Mouse (Mus musculus): ENCODE data around the gene Erbin.

DNA sequence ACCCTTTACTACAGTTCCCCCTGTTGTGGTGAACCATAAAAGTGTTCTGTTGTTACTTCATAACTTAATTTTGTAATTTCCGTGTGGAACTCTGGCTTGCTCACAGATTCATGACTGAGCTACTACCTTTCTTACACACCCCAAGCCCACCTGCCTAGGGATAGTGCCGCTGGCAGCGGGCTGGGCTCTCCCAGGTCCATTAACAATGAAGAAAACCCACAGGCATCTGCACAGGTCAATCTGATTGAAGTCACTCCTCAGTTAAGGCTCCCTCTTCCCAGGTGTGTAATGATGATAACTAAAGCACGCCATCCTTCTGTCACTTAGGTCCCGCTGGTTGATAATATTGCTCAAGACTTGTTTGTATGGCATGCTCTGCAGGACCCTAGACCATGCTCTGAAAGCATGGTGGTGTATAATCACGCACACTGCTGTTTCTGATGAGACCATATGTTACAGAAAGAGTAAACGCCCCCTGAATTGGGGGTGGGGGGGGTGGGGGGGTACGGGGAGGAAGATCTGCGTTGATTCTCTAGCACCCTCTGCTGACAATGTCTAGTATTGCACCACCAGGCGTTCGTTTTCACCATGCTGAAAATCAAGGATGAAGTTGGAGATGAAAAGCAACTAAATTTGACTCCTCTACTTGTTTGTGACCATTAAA lies 140.3 kb downstream of the Erbin start:
- TF ChIP-seq POLR2A (IDR thresholded peaks at IDR 0.05; ENCODE audit: insufficient read length, low read depth) (no peak), TCF3 (IDR thresholded peaks at IDR 0.05; ENCODE audit: insufficient read length, low read depth) (no peak), MAX (IDR thresholded peaks at IDR 0.05; ENCODE audit: low read depth) (no peak), MYOG (IDR thresholded peaks at IDR 0.05; ENCODE audit: control insufficient read depth in 1 of 3, insufficient read depth in 1 of 3, insufficient read length in 2 of 3, low read depth in 2 of 3) (no peak), MYOD1 (IDR thresholded peaks at IDR 0.05; ENCODE audit: control insufficient read depth in 1 of 3, insufficient read length in 2 of 3, low read depth in 2 of 3) (no peak), POLR2AphosphoS2 (IDR thresholded peaks at IDR 0.05; ENCODE audit: insufficient read length, low read depth) (no peak), E2F4 (IDR thresholded peaks at IDR 0.05; ENCODE audit: insufficient read depth) (no peak), TCF12 (IDR thresholded peaks at IDR 0.05; ENCODE audit: insufficient read depth, poor library complexity, severe bottlenecking) (no peak), CEBPB (IDR thresholded peaks at IDR 0.05; ENCODE audit: insufficient read depth, poor library complexity, severe bottlenecking) (no peak), USF1 (IDR thresholded peaks at IDR 0.05; ENCODE audit: low read depth) (no peak), SRF (IDR thresholded peaks at IDR 0.05; ENCODE audit: control insufficient read depth, insufficient read length, low read depth) (no peak), REST (IDR thresholded peaks at IDR 0.05; ENCODE audit: insufficient read depth, insufficient read length) (no peak)
